Mouse (Mus musculus): ENCODE results near the gene Mogs. TPM values are rescaled to one million over a fixed set of nuclear protein-coding genes. Genes with fewer than 3 reads are reported as not detected.
A peak's percentile ranks its signal among the peaks of the same experiment; 100 is the strongest.

Mogs gene
- total and polyA plus RNA-seq, 2 experiments from 2014 or later = 7.9 to 28.1 TPM

DNA sequence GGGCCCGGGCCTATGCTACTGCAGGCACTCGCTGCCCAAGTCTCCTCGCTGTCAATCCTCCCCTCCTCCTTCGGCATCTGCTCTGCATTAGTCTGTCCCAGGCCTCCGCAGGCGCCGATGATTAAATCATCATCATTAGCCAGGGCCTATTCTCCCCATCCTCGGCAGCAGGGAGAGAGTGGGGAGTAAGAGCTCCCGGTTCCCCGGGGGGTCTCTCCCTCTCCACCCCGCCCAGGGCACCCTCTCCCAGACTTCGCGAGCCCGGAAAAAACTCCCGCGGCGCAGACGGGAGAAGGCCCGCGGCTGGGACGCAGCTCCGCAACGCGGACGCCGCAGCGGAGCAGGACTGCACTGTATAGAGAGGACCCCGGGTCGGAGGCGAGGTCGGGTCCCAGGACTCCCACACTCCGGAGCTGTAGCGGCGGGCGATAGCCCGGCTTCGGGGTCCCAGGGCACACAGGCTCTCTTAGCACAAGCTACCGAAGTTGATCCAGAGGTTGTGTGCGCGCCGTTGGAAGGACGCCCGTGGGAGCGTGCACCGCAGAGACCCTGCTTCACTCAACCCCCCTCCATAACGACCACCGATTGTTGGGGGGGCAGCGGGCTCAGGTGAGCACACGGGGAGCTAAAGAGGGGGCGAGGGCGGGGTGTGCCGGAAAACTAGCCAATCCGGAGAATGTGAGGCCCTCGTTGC is 37.5 kb upstream of the Mogs start, which contains the start of gene Pcgf1:
Pcgf1 (plus strand) TSS at position 240 of the 694 bp plus-strand sequence.
- Histone ChIP-seq H3K27me3 (ENCODE audit: control insufficient read depth, insufficient read depth, low read length) (peaks cover 48% of the 10 kb centered on the region), H3K4me2 (ENCODE audit: low read depth, low read length) (peak within 1 kb of the TSS; percentile 100)

DNA sequence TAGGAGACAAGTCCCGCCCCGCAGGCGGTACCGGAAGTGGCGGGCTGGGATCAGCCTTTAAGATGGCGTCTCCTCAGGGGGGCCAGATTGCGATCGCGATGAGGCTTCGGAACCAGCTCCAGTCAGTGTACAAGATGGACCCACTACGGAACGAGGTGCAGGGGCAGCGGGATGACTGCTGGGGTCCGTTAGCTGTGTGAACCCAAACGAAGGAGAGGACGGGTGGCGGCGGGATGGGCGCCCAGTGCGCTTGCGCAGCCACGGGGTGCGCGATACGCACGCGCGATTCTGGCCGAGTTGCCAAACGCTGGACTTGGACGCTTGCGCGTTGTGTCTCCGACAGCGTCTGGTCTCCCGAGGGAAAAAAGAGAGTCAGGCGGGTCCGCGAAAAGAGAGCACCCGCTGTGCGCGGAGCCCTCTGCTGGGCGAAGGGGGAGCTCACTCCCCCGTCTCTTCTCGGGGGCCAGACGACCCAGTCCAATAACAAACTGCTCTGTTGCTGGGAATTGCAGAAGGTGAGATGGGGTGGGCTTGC is 36.9 kb upstream of the Mogs start:
- H3K9ac ChIP-seq (replicated peaks; ENCODE audit: low read depth, low read length) = peak overlapping the region; percentile 82
- peak overlapping the region; percentile 80 for H3K27ac ChIP-seq (ENCODE audit: low read depth)
- 0 out of 2 replicates have a peak, but pooled peaks cover 4% of the 10 kb centered on the region for H3K4me1 ChIP-seq (ENCODE audit: control insufficient read depth, insufficient read depth)
- no peak for TF ChIP-seq EP300 (IDR thresholded peaks at IDR 0.05; ENCODE audit: low read depth)
- TF ChIP-seq CTCF (IDR thresholded peaks at IDR 0.05; ENCODE audit: low read depth) = peak; percentile 54
- DNase-seq (ENCODE audit: low spot score) = peak; percentile 94
- under 1% methylated on average over 45 of the region's 46 CpGs for WGBS
- peak overlapping the region; percentile 100 for H3K4me2 ChIP-seq (ENCODE audit: low read depth, low read length)
- H3K9me3 ChIP-seq (replicated peaks; ENCODE audit: control insufficient read depth, low read length) = no peaks in the 10 kb centered on the region
- H3K27me3 ChIP-seq (ENCODE audit: control insufficient read depth, insufficient read depth, low read length) = peaks cover 49% of the 10 kb centered on the region
- ATAC-seq (ENCODE audit: insufficient read depth, low read depth) = peak; percentile 92
- peaks cover 28% of the 10 kb centered on the region; the same call in 1 of the 2 replicates for H3K36me3 ChIP-seq (replicated peaks; ENCODE audit: control insufficient read depth, insufficient read depth, low read length)
- H3K4me3 ChIP-seq (ENCODE audit: low read depth, low read length) = peak overlapping the region; percentile 87

More for the DNA sequence above, 37.5 kb upstream of the Mogs start, which contains the start of gene Pcgf1:
- TF ChIP-seq EP300 (IDR thresholded peaks at IDR 0.05; ENCODE audit: low read depth) (no peak), CTCF (IDR thresholded peaks at IDR 0.05; ENCODE audit: low read depth) (no peak)
- peak; percentile 51 for ATAC-seq (ENCODE audit: insufficient read depth, low read depth)
- peaks cover 28% of the 10 kb centered on the region; the same call in 1 of the 2 replicates for H3K36me3 ChIP-seq (replicated peaks; ENCODE audit: control insufficient read depth, insufficient read depth, low read length)
- peak within 1 kb of the TSS; percentile 82 for H3K9ac ChIP-seq (replicated peaks; ENCODE audit: low read depth, low read length)
- peak within 1 kb of the TSS; percentile 87 for H3K4me3 ChIP-seq (ENCODE audit: low read depth, low read length)
- WGBS = under 1% methylated on average over 54 of the region's 54 CpGs
- 0 out of 2 replicates have a peak, but pooled peaks cover 4% of the 10 kb centered on the region for H3K4me1 ChIP-seq (ENCODE audit: control insufficient read depth, insufficient read depth)
- no peaks in the 10 kb centered on the region for H3K9me3 ChIP-seq (replicated peaks; ENCODE audit: control insufficient read depth, low read length)
- DNase-seq (ENCODE audit: low spot score) = no peak
- peak within 1 kb of the TSS; percentile 80 for H3K27ac ChIP-seq (ENCODE audit: low read depth)

DNA sequence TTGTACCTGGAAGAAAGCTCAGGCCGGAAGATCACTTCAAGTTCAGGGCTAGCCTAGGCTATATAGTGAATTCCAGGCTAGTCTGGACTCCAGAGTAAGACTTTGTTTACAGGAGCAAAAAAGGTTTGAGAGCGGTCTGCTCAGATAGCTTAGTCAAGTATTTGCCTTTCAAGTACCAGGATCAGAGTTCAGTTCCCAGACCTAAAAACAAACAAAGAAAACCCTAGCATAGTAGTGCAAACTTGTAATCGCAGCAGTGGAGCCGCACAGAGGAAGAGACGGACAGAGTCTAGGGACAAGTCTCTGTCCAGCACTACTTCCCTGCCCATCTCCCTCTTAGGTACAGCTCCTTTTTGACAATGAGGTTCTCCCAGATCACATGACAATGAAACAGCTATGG is 35.1 kb upstream of the Mogs start:
- Histone ChIP-seq H3K27me3 (ENCODE audit: control insufficient read depth, insufficient read depth, low read length) (peaks cover 49% of the 10 kb centered on the region), H3K9me3 (replicated peaks; ENCODE audit: control insufficient read depth, low read length) (no peaks in the 10 kb centered on the region), H3K27ac (ENCODE audit: low read depth) (no peak overlapping the region), H3K9ac (replicated peaks; ENCODE audit: low read depth, low read length) (no peak overlapping the region), H3K4me1 (ENCODE audit: control insufficient read depth, insufficient read depth) (0 out of 2 replicates have a peak, but pooled peaks cover 4% of the 10 kb centered on the region), H3K4me2 (ENCODE audit: low read depth, low read length) (no peak overlapping the region), H3K36me3 (replicated peaks; ENCODE audit: control insufficient read depth, insufficient read depth, low read length) (peaks cover 28% of the 10 kb centered on the region; the same call in 1 of the 2 replicates), H3K4me3 (ENCODE audit: low read depth, low read length) (no peak overlapping the region)
- 91% methylated on average over 5 of the region's 5 CpGs for WGBS
- DNase-seq (ENCODE audit: low spot score) = no peak
- TF ChIP-seq CTCF (IDR thresholded peaks at IDR 0.05; ENCODE audit: low read depth) (no peak), EP300 (IDR thresholded peaks at IDR 0.05; ENCODE audit: low read depth) (no peak)
- ATAC-seq (ENCODE audit: insufficient read depth, low read depth) = no peak

DNA sequence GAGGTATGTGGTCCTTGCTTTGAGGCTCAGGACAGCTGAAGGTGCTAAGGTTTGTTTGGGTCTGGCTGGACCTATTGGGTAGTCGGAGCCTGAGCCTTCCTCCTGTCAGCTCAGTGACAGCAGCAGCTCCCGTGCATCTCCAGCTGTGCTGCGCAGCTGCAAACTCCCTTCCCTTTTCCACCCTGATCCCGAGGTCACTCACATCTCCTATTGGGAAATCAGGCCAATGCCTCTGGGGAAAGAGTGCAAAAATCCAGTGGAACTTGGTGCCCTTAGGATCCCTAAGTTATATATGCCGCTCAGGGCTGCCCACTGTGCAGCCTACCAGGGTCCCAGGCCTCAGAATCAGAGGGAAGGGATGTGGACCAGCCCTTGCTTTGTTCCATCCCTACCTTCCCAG is 31.8 kb upstream of the Mogs start:
- DNase-seq (ENCODE audit: low spot score) (no peak), ATAC-seq (ENCODE audit: insufficient read depth, low read depth) (no peak)
- Histone ChIP-seq H3K4me2 (ENCODE audit: low read depth, low read length) (no peak overlapping the region), H3K4me1 (ENCODE audit: control insufficient read depth, insufficient read depth) (0 out of 2 replicates have a peak, but pooled peaks cover 20% of the 10 kb centered on the region), H3K36me3 (replicated peaks; ENCODE audit: control insufficient read depth, insufficient read depth, low read length) (peaks cover 28% of the 10 kb centered on the region; the same call in 1 of the 2 replicates), H3K9me3 (replicated peaks; ENCODE audit: control insufficient read depth, low read length) (no peaks in the 10 kb centered on the region), H3K4me3 (ENCODE audit: low read depth, low read length) (no peak overlapping the region), H3K27me3 (ENCODE audit: control insufficient read depth, insufficient read depth, low read length) (peaks cover 62% of the 10 kb centered on the region), H3K27ac (ENCODE audit: low read depth) (no peak overlapping the region), H3K9ac (replicated peaks; ENCODE audit: low read depth, low read length) (no peak overlapping the region)
- WGBS = 20% methylated on average over 5 of the region's 5 CpGs
- no peak for TF ChIP-seq EP300 (IDR thresholded peaks at IDR 0.05; ENCODE audit: low read depth)
- no peak for TF ChIP-seq CTCF (IDR thresholded peaks at IDR 0.05; ENCODE audit: low read depth)

DNA sequence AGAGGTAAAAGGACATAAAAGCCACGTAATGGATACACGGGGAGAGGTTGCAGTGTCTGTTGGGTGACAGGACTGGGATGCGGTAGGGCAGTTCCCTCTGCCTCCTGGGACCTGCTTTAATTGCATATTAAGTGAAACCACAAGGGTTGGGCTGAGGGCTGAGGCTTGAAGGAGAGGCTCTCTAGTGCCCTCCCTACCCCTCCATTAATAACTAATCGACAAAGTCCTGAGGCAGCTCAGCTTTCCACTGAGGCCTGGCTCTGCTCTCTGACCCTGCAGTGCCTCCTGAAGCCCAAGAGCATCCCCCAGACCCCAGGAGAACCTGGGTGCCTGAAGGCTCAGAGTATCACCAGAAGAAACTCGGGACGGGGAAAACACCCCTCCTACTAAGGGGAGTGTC is 30.8 kb upstream of the Mogs start:
- Histone ChIP-seq H3K9me3 (replicated peaks; ENCODE audit: control insufficient read depth, low read length) (no peaks in the 10 kb centered on the region), H3K27ac (ENCODE audit: low read depth) (no peak overlapping the region), H3K4me3 (ENCODE audit: low read depth, low read length) (no peak overlapping the region), H3K36me3 (replicated peaks; ENCODE audit: control insufficient read depth, insufficient read depth, low read length) (peaks cover 28% of the 10 kb centered on the region; the same call in 1 of the 2 replicates), H3K9ac (replicated peaks; ENCODE audit: low read depth, low read length) (no peak overlapping the region), H3K27me3 (ENCODE audit: control insufficient read depth, insufficient read depth, low read length) (peaks cover 68% of the 10 kb centered on the region), H3K4me1 (ENCODE audit: control insufficient read depth, insufficient read depth) (0 out of 2 replicates have a peak, but pooled peaks cover 15% of the 10 kb centered on the region), H3K4me2 (ENCODE audit: low read depth, low read length) (no peak overlapping the region)
- TF ChIP-seq EP300 (IDR thresholded peaks at IDR 0.05; ENCODE audit: low read depth) = no peak
- TF ChIP-seq CTCF (IDR thresholded peaks at IDR 0.05; ENCODE audit: low read depth) = no peak
- 17% methylated on average over 6 of the region's 6 CpGs for WGBS
- no peak for DNase-seq (ENCODE audit: low spot score)
- no peak for ATAC-seq (ENCODE audit: insufficient read depth, low read depth)

All from heart, postnatal 0 days (tissue).